Mouse (Mus musculus) lung, postnatal 0 days (tissue): ENCODE measurements around the gene Arnt2. TPM values are rescaled to one million over a fixed set of nuclear protein-coding genes. Genes with fewer than 3 reads are reported as not detected.

Experiments used
- ATAC-seq: fragments of 200-750 bp; cut with Nextera tagmentation; 2 replicates; pipeline ENCODE4 v1.8.0; 2017; ENCODE audit warnings: moderate library complexity
- DNase-seq: peaks from one replicate; pipeline ENCODE4 v3.0.0-alpha.2; 2016; ENCODE audit warnings: low spot score
- H3K27ac ChIP-seq: fragments of 300-500 bp; sonication (generic); 2 replicates; pipeline ENCODE4 v1.5.1; 2014; ENCODE audit warnings: antibody characterized with exemption, mild to moderate bottlenecking, low read length, mixed read lengths
- H3K27me3 ChIP-seq: fragments of 300-500 bp; sonication (generic); replicated peaks from 2 replicates; pipeline ENCODE4 v1.6.1; 2014; ENCODE audit warnings: low read length, mixed read lengths; ENCODE audit not compliant: insufficient read depth
- H3K36me3 ChIP-seq: fragments of 300-500 bp; sonication (generic); 2 replicates; pipeline ENCODE4 v1.6.1; 2014; ENCODE audit warnings: low read length, mixed read lengths; ENCODE audit not compliant: insufficient read depth
- H3K4me1 ChIP-seq: fragments of 300-500 bp; sonication (generic); 2 replicates; pipeline ENCODE4 v1.6.1; 2014; ENCODE audit warnings: antibody characterized with exemption, low read depth, low read length, mixed read lengths; ENCODE audit not compliant: insufficient read depth
- H3K4me2 ChIP-seq: fragments of 300-500 bp; sonication (generic); replicated peaks from 2 replicates; pipeline ENCODE4 v1.6.1; 2014; ENCODE audit warnings: low read depth, mild to moderate bottlenecking, low read length, moderate library complexity, mixed read lengths
- H3K4me3 ChIP-seq: fragments of 300-500 bp; sonication (generic); 2 replicates; pipeline ENCODE4 v1.5.1; 2014; ENCODE audit warnings: low read depth, low read length
- H3K9ac ChIP-seq: fragments of 300-500 bp; sonication (generic); replicated peaks from 2 replicates; pipeline ENCODE4 v1.6.1; 2014; ENCODE audit warnings: low read depth, mild to moderate bottlenecking
- H3K9me3 ChIP-seq: fragments of 300-500 bp; sonication (generic); 2 replicates; pipeline ENCODE4 v1.6.1; 2016; ENCODE audit warnings: low read length, mixed read lengths
- CTCF ChIP-seq: IDR thresholded peaks from 2 replicates; pipeline ENCODE4 v1.5.1; 2016; ENCODE audit warnings: antibody characterized with exemption, mild to moderate bottlenecking
- EP300 ChIP-seq: IDR thresholded peaks from 2 replicates; pipeline ENCODE4 v1.6.1; 2016; ENCODE audit warnings: antibody characterized with exemption, mild to moderate bottlenecking, control low read depth
- WGBS: fragments of 180-500 bp; shearing (Covaris S2); extraction: QIAGEN DNeasy Blood & Tissue Kit; methylation state at CpG from one replicate; pipeline ENCODE4 v1.1.7; 2014; 5-methylcytosine and 5-hydroxymethylcytosine counted together
- polyA plus RNA-seq: library from polyadenylated mRNA; unstranded; fragments of >200 nt; fragmentation: Nextera tagmentation; extraction: Ambion mirVana; gene quantifications from 2 replicates; pipeline ENCODE4 v1.2.1, GENCODE M21; 2015

The Arnt2 gene
- polyA plus RNA-seq, 1 experiment from 2014 or later = 0.78 TPM

DNA sequence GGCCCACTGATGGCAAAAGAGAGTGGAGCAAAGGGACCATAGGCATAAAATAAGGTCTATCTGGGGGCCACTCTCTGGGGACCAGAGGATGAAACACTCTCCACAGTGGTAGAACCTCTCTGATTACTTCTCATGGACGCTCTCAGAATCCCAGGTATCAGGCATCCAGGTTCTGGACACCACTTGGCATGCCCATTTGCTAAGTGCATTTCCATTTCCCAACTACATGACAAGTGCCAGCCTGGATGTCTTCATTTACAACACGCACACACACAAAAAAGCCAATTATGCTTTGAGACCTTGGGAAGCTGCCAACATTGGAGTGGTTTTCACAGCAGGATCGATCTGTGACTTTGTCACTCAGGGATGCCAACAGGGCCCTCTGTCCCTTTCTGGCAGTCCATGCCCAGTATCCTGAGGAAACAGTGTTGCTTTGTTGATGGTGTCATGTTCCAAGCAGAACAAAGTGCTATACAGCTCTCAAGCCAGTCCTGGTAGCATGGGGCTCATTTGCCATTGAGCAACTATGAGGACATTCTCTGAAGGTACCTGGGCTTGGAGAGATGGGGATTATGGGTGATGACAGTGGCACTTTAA is 102.5 kb downstream of the Arnt2 start:
- Histone ChIP-seq H3K27me3 (no peaks in the 10 kb centered on the region), H3K4me1 (no peaks in the 10 kb centered on the region), H3K4me3 (no peak overlapping the region), H3K4me2 (no peak overlapping the region), H3K9me3 (no peaks in the 10 kb centered on the region), H3K36me3 (no peaks in the 10 kb centered on the region), H3K27ac (no peak overlapping the region), H3K9ac (no peak overlapping the region)
- ATAC-seq (no peak), DNase-seq (no peak)
- WGBS = 80% methylated on average over 3 of the region's 3 CpGs
- TF ChIP-seq EP300 = no peak
- no peak for TF ChIP-seq CTCF

- H3K27ac ChIP-seq = no peak overlapping the region
- H3K4me2 ChIP-seq = no peak overlapping the region
- 68% methylated on average over 1 of the region's 1 CpGs for WGBS
- H3K27me3 ChIP-seq = no peaks in the 10 kb centered on the region
- no peak overlapping the region for H3K9ac ChIP-seq
- no peak for ATAC-seq
- no peaks in the 10 kb centered on the region for H3K36me3 ChIP-seq
- TF ChIP-seq EP300 (no peak), CTCF (no peak)
- H3K9me3 ChIP-seq = no peaks in the 10 kb centered on the region
- H3K4me1 ChIP-seq = no peaks in the 10 kb centered on the region
- no peak for DNase-seq
- H3K4me3 ChIP-seq = no peak overlapping the region
These were observed 109.7 kb downstream of the Arnt2 start for GRCm38 (mm10) chr7:84300261-84300660.

GRCm38 (mm10) chr7:84299601-84300000 is 110.4 kb downstream of the Arnt2 start:
- TF ChIP-seq CTCF (no peak), EP300 (no peak)

GRCm38 (mm10) chr7:84293054-84293453 is 116.9 kb downstream of the Arnt2 start:
- H3K9me3 ChIP-seq = no peaks in the 10 kb centered on the region
- no peak overlapping the region for H3K9ac ChIP-seq
- no peaks in the 10 kb centered on the region for H3K36me3 ChIP-seq
- DNase-seq = no peak
- no peaks in the 10 kb centered on the region for H3K27me3 ChIP-seq
- H3K4me2 ChIP-seq = no peak overlapping the region
- ATAC-seq = no peak
- 80% methylated on average over 7 of the region's 7 CpGs for WGBS
- H3K4me3 ChIP-seq = no peak overlapping the region
- no peak overlapping the region for H3K27ac ChIP-seq
- no peaks in the 10 kb centered on the region for H3K4me1 ChIP-seq
- TF ChIP-seq CTCF = no peak
- TF ChIP-seq EP300 = no peak

More at GRCm38 (mm10) chr7:84299601-84300000, 110.4 kb downstream of the Arnt2 start:
- no peaks in the 10 kb centered on the region for H3K4me1 ChIP-seq
- H3K36me3 ChIP-seq = no peaks in the 10 kb centered on the region
- DNase-seq = no peak
- H3K27ac ChIP-seq = no peak overlapping the region
- H3K9ac ChIP-seq = no peak overlapping the region
- no peak overlapping the region for H3K4me2 ChIP-seq
- WGBS = 70% methylated on average over 4 of the region's 4 CpGs
- no peak for ATAC-seq
- H3K4me3 ChIP-seq = no peak overlapping the region
- H3K9me3 ChIP-seq = no peaks in the 10 kb centered on the region
- H3K27me3 ChIP-seq = no peaks in the 10 kb centered on the region

DNA sequence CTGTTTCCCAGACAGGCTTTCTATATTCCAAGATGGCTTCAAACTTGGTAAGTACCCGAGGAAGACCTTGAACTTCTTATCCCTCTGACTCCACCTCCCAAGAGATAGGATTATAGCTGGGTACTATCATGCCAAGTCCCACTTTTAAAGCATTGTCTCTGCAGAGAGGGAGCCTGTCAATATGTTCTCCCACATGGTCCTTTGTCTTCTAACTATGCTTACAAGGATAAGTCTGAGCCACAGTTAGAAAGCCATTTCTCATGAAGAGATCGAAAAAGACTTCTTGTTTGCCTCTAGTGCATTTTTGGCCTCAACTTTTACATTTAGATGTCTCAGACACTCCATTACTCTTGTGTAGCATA is 122.8 kb downstream of the Arnt2 start:
- Histone ChIP-seq H3K9ac (no peak overlapping the region), H3K4me1 (no peaks in the 10 kb centered on the region), H3K9me3 (no peaks in the 10 kb centered on the region), H3K27me3 (no peaks in the 10 kb centered on the region), H3K4me3 (no peak overlapping the region), H3K36me3 (no peaks in the 10 kb centered on the region), H3K4me2 (no peak overlapping the region), H3K27ac (no peak overlapping the region)
- TF ChIP-seq EP300 = no peak
- TF ChIP-seq CTCF = no peak
- WGBS = 68% methylated on average over 2 of the region's 2 CpGs
- ATAC-seq (no peak), DNase-seq (no peak)

DNA sequence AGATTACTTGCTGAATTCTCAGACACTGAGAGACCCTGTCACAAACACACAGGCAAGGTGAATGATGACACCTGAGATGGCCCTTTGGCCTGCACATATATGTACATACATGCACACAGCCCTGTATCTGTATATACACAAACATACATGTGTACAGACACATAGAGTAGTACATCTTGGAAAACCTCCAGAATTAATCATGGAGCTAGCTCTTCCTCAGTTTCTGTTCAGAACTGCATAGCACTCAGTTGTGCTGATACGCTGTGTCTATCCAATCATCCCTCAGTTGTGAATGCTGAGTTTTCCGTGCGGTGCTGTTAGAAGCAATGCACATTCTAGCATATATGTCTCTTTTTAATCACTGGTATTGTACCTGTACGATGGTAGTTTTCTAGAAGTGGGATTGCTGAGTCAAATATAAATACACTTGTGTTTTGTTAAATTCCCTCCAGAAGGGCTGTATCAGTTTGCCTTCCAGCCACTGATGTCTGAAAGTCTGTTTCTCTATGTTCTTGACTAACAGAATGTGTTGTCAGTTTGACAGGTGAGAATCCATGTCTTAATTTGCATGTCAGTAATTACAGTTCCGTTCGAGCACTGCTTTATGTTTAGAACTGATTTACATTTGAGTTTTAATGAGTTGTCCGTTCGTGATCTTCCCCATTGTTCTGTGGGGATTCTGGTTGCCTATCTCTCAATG is 123.3 kb downstream of the Arnt2 start:
- no peak for ATAC-seq

More for the DNA sequence above, 123.3 kb downstream of the Arnt2 start:
- Histone ChIP-seq H3K27ac (no peak overlapping the region), H3K4me3 (no peak overlapping the region), H3K9me3 (no peaks in the 10 kb centered on the region), H3K4me2 (no peak overlapping the region), H3K27me3 (no peaks in the 10 kb centered on the region), H3K36me3 (no peaks in the 10 kb centered on the region), H3K9ac (no peak overlapping the region), H3K4me1 (no peaks in the 10 kb centered on the region)
- no peak for TF ChIP-seq EP300
- TF ChIP-seq CTCF = no peak
- 92% methylated on average over 8 of the region's 8 CpGs for WGBS
- no peak for DNase-seq
